Mouse (Mus musculus) lung, postnatal 0 days (tissue): ENCODE measurements around the gene Rnls. TPM values are rescaled to one million over a fixed set of nuclear protein-coding genes. Genes with fewer than 3 reads are reported as not detected.

Experiments
- ATAC-seq: fragments of 200-750 bp; cut with Nextera tagmentation; 2 replicates; pipeline ENCODE4 v1.8.0; 2017; ENCODE audit warnings: moderate library complexity
- DNase-seq: peaks from one replicate; pipeline ENCODE4 v3.0.0-alpha.2; 2016; ENCODE audit warnings: low spot score
- H3K27ac ChIP-seq: fragments of 300-500 bp; sonication (generic); 2 replicates; pipeline ENCODE4 v1.5.1; 2014; ENCODE audit warnings: antibody characterized with exemption, mild to moderate bottlenecking, low read length, mixed read lengths
- H3K27me3 ChIP-seq: fragments of 300-500 bp; sonication (generic); replicated peaks from 2 replicates; pipeline ENCODE4 v1.6.1; 2014; ENCODE audit warnings: low read length, mixed read lengths; ENCODE audit not compliant: insufficient read depth
- H3K36me3 ChIP-seq: fragments of 300-500 bp; sonication (generic); 2 replicates; pipeline ENCODE4 v1.6.1; 2014; ENCODE audit warnings: low read length, mixed read lengths; ENCODE audit not compliant: insufficient read depth
- H3K4me1 ChIP-seq: fragments of 300-500 bp; sonication (generic); 2 replicates; pipeline ENCODE4 v1.6.1; 2014; ENCODE audit warnings: antibody characterized with exemption, low read depth, low read length, mixed read lengths; ENCODE audit not compliant: insufficient read depth
- H3K4me2 ChIP-seq: fragments of 300-500 bp; sonication (generic); replicated peaks from 2 replicates; pipeline ENCODE4 v1.6.1; 2014; ENCODE audit warnings: low read depth, mild to moderate bottlenecking, low read length, moderate library complexity, mixed read lengths
- H3K4me3 ChIP-seq: fragments of 300-500 bp; sonication (generic); 2 replicates; pipeline ENCODE4 v1.5.1; 2014; ENCODE audit warnings: low read depth, low read length
- H3K9ac ChIP-seq: fragments of 300-500 bp; sonication (generic); replicated peaks from 2 replicates; pipeline ENCODE4 v1.6.1; 2014; ENCODE audit warnings: low read depth, mild to moderate bottlenecking
- H3K9me3 ChIP-seq: fragments of 300-500 bp; sonication (generic); 2 replicates; pipeline ENCODE4 v1.6.1; 2016; ENCODE audit warnings: low read length, mixed read lengths
- CTCF ChIP-seq: IDR thresholded peaks from 2 replicates; pipeline ENCODE4 v1.5.1; 2016; ENCODE audit warnings: antibody characterized with exemption, mild to moderate bottlenecking
- EP300 ChIP-seq: IDR thresholded peaks from 2 replicates; pipeline ENCODE4 v1.6.1; 2016; ENCODE audit warnings: antibody characterized with exemption, mild to moderate bottlenecking, control low read depth
- WGBS: fragments of 180-500 bp; shearing (Covaris S2); extraction: QIAGEN DNeasy Blood & Tissue Kit; methylation state at CpG from one replicate; pipeline ENCODE4 v1.1.7; 2014; 5-methylcytosine and 5-hydroxymethylcytosine counted together
- polyA plus RNA-seq: library from polyadenylated mRNA; unstranded; fragments of >200 nt; fragmentation: Nextera tagmentation; extraction: Ambion mirVana; gene quantifications from 2 replicates; pipeline ENCODE4 v1.2.1, GENCODE M21; 2015

The Rnls gene
- polyA plus RNA-seq, 1 experiment from 2014 or later, result 9.6 TPM

DNA sequence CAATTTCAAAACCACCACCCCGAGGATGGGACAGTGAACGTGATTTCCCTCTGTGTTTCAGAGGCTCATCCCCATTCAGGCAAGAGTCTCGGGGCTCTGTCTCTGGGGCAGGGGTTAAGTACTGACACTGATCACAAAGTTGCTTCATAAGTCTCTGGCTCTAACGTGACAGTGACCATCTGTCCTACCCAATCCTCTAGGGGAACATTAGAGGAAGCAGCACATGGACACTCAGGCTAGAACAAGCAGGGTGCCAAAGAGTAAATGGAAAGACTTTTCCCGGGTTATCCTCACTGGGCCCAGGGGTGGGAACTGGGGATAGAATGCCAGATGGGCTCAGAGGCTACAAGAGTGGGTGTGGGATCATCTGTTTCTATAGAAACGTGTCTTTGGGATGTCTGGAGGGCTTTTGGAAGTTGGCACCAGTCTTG lies 282.1 kb downstream of the Rnls start:
- DNase-seq, result peak; percentile 91
- 48% methylated on average over 6 of the region's 6 CpGs for WGBS
- Histone ChIP-seq H3K4me3 (no peak overlapping the region), H3K9ac (no peak overlapping the region), H3K9me3 (no peaks in the 10 kb centered on the region), H3K36me3 (no peaks in the 10 kb centered on the region), H3K27ac (peak overlapping the region; percentile 76), H3K4me2 (no peak overlapping the region), H3K27me3 (no peaks in the 10 kb centered on the region), H3K4me1 (no peaks in the 10 kb centered on the region; the same call in 1 of the 2 replicates)
- peak; percentile 94 for ATAC-seq
- no peak for TF ChIP-seq CTCF
- TF ChIP-seq EP300, result peak; percentile 75

- no peak overlapping the region for H3K4me3 ChIP-seq
- TF ChIP-seq CTCF (no peak), EP300 (no peak)
- H3K36me3 ChIP-seq, result no peaks in the 10 kb centered on the region
- H3K27ac ChIP-seq, result peak overlapping the region; percentile 57
- DNase-seq, result no peak
- ATAC-seq, result no peak
- no peaks in the 10 kb centered on the region for H3K27me3 ChIP-seq
- H3K4me2 ChIP-seq, result no peak overlapping the region
- WGBS, result 56% methylated on average over 7 of the region's 7 CpGs
- no peak overlapping the region for H3K9ac ChIP-seq
- H3K4me1 ChIP-seq, result no peaks in the 10 kb centered on the region; the same call in 1 of the 2 replicates
- H3K9me3 ChIP-seq, result no peaks in the 10 kb centered on the region
Observed at GRCm38 (mm10) chr19:33109141-33109540, 283.0 kb downstream of the Rnls start.

- Histone ChIP-seq H3K9me3 (no peaks in the 10 kb centered on the region), H3K4me1 (no peaks in the 10 kb centered on the region), H3K9ac (no peak overlapping the region), H3K4me2 (no peak overlapping the region), H3K27ac (no peak overlapping the region), H3K4me3 (no peak overlapping the region), H3K36me3 (no peaks in the 10 kb centered on the region), H3K27me3 (no peaks in the 10 kb centered on the region)
- TF ChIP-seq CTCF (no peak), EP300 (no peak)
- no peak for ATAC-seq
- WGBS, result 91% methylated on average over 6 of the region's 6 CpGs
- DNase-seq, result no peak
Observed at GRCm38 (mm10) chr19:33103851-33104250, 288.2 kb downstream of the Rnls start.

DNA sequence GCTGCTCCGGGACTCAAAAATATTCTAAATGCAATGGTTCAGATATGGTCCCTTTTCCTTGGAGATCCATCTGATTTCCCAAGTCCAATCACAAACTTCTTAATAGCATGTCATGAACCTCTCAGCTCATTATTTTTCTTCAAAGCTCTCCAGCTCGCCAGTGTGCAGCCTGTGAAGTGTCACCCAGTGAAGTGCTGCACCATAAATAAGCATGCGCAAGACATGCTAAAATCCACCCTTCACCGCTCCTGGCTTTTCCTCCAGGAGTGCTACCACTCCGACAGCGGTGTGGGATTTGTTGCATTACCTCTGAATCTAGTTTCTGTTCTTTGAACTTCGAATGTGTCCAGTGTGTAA lies 289.3 kb downstream of the Rnls start:
- DNase-seq, result peak; percentile 60
- 46% methylated on average over 7 of the region's 7 CpGs for WGBS
- Histone ChIP-seq H3K27ac (no peak overlapping the region), H3K4me1 (no peaks in the 10 kb centered on the region), H3K27me3 (no peaks in the 10 kb centered on the region), H3K9me3 (no peaks in the 10 kb centered on the region), H3K4me3 (no peak overlapping the region), H3K4me2 (no peak overlapping the region), H3K9ac (no peak overlapping the region), H3K36me3 (no peaks in the 10 kb centered on the region)
- TF ChIP-seq CTCF (no peak), EP300 (no peak)
- ATAC-seq, result peak; percentile 35; the same call in 1 of the 2 replicates

DNA sequence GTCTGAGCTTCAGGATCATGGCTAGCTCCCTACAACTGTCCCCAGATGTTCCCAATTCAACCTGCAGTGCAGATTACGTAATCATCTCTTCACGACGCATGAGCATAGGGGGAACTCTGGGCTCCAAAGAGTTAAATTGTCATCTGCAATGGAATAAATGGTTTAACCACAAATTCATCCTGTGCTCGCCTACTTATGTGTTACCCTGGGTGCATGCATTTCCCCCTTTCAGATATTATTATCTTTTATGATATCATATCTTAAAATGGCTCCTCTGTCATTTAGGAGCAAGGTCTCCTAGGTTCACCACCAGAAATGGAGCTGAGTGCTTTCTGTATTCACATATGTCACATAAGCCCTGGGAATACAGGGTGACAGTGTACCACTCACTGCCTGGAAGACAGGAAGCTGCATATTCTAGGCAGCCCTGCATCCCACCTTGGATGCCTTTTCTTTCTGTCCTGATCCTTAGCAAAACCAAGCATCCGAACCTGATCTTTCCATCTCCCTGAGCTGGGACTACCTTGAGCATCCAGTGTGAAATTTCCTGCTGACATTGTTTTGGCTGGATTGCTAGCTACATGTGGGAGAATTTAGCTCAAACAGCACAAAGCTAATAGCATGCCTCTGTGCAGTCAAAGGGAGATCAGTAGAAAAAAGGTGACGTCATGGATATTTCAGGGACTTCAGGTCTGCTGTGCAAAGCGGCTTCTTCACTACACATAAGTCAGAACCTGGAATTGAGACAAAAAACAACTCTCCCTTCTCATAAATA lies 289.9 kb downstream of the Rnls start:
- 57% methylated on average over 7 of the region's 7 CpGs for WGBS
- ATAC-seq, result no peak

GRCm38 (mm10) chr19:33101093-33102007 lies 290.7 kb downstream of the Rnls start:
- H3K9ac ChIP-seq, result no peak overlapping the region
- H3K9me3 ChIP-seq, result no peaks in the 10 kb centered on the region
- TF ChIP-seq EP300 (no peak), CTCF (no peak)
- no peak overlapping the region for H3K4me3 ChIP-seq
- no peak overlapping the region; the same call in 1 of the 2 replicates for H3K4me2 ChIP-seq
- H3K27ac ChIP-seq, result no peak overlapping the region
- WGBS, result 55% methylated on average over 13 of the region's 13 CpGs
- ATAC-seq, result no peak
- no peaks in the 10 kb centered on the region for H3K36me3 ChIP-seq
- no peak for DNase-seq
- no peaks in the 10 kb centered on the region for H3K27me3 ChIP-seq
- no peaks in the 10 kb centered on the region for H3K4me1 ChIP-seq

More for the DNA sequence above, 289.9 kb downstream of the Rnls start:
- no peak for TF ChIP-seq EP300
- TF ChIP-seq CTCF, result no peak
- Histone ChIP-seq H3K36me3 (no peaks in the 10 kb centered on the region), H3K4me3 (no peak overlapping the region), H3K27me3 (no peaks in the 10 kb centered on the region), H3K27ac (peak overlapping the region; percentile 9; the same call in 1 of the 2 replicates), H3K4me2 (no peak overlapping the region), H3K9ac (no peak overlapping the region), H3K4me1 (no peaks in the 10 kb centered on the region), H3K9me3 (no peaks in the 10 kb centered on the region)
- no peak for DNase-seq
